Mouse (Mus musculus): ENCODE results near the gene Ppp1r13l. TPM values are rescaled to one million over a fixed set of nuclear protein-coding genes. Genes with fewer than 3 reads are reported as not detected.

Gene Ppp1r13l
- total RNA-seq (2023) = 3.0 and 3.8 TPM in 2 replicates

GRCm38 (mm10) chr7:19359299-19359891, at the start of gene Ppp1r13l, which contains the start of gene Cd3eap:
Gene Ppp1r13l, plus strand, starts transcription at chr7:19359749.
Gene Cd3eap, minus strand, starts transcription at chr7:19359483.

GRCm38 (mm10) chr7:19309884-19310641, 49.5 kb upstream of the Ppp1r13l start, which contains the start of gene Fosb:
Gene Fosb, minus strand, starts transcription at chr7:19310051.

GRCm38 (mm10) chr7:19344237-19344847, 15.2 kb upstream of the Ppp1r13l start, which contains the start of gene Ercc1:
Gene Ercc1, plus strand, starts transcription at chr7:19344778.

GRCm38 (mm10) chr7:19381377-19382165, 22.0 kb downstream of the Ppp1r13l start, which contains the start of gene Ercc2:
Gene Ercc2, plus strand, starts transcription at chr7:19382010.

GRCm38 (mm10) chr7:19403731-19404296, 44.3 kb downstream of the Ppp1r13l start, which contains the start of gene Klc3:
Gene Klc3, minus strand, starts transcription at chr7:19404104.

GRCm38 (mm10) chr7:19404476-19404875, 44.9 kb downstream of the Ppp1r13l start, which contains the start of gene Ckm:
Gene Ckm, plus strand, starts transcription at chr7:19404776.

Other genes with a start within 250 kb of the Ppp1r13l start
- gene Gm4969, start 241.4 kb upstream of the Ppp1r13l start, total RNA-seq (2023) = not detected in 2 replicates
- 10.8 and 13.2 TPM in 2 replicates for gene Fbxo46, start 239.9 kb upstream of the Ppp1r13l start, total RNA-seq (2023)
- 9.2 and 15.5 TPM in 2 replicates for gene Qpctl, start 210.5 kb upstream of the Ppp1r13l start, total RNA-seq (2023)
- 23.1 and 30.1 TPM in 2 replicates for gene Snrpd2, start 210.0 kb upstream of the Ppp1r13l start, total RNA-seq (2023)
- not detected in 2 replicates for gene Gipr, start 193.6 kb upstream of the Ppp1r13l start, total RNA-seq (2023)
- gene Eml2, start 183.3 kb upstream of the Ppp1r13l start, total RNA-seq (2023) = 66.7 and 67.7 TPM in 2 replicates
- 0.14 and 0.25 TPM in 2 replicates for gene Gpr4, start 147.2 kb upstream of the Ppp1r13l start, total RNA-seq (2023)
- gene Opa3, start 131.4 kb upstream of the Ppp1r13l start, total RNA-seq (2023) = 23.2 and 33.0 TPM in 2 replicates
- 743 and 770 TPM in 2 replicates for gene Vasp, start 87.9 kb upstream of the Ppp1r13l start, total RNA-seq (2023)
- gene Ppm1n, start 79.7 kb upstream of the Ppp1r13l start, total RNA-seq (2023) = 1.2 TPM in 2 replicates
- not detected in 2 replicates for gene Rtn2, start 77.1 kb upstream of the Ppp1r13l start, total RNA-seq (2023)
- 1,152 and 1,682 TPM in 2 replicates for gene Fosb, start 49.7 kb upstream of the Ppp1r13l start, total RNA-seq (2023)
- gene Ercc1, start 15.0 kb upstream of the Ppp1r13l start, total RNA-seq (2023) = 17.8 and 28.2 TPM in 2 replicates
- 5.3 TPM in 2 replicates for gene Cd3eap, start 266 bp upstream of the Ppp1r13l start, total RNA-seq (2023)
- 15.4 and 19.1 TPM in 2 replicates for gene Ercc2, start 22.3 kb downstream of the Ppp1r13l start, total RNA-seq (2023)
- 0.27 TPM in 1 of 2 replicates, not detected in the other for gene Klc3, start 44.4 kb downstream of the Ppp1r13l start, total RNA-seq (2023)
- 0.86 and 2.3 TPM in 2 replicates for gene Ckm, start 45.0 kb downstream of the Ppp1r13l start, total RNA-seq (2023)
- 29.7 and 32.2 TPM in 2 replicates for gene Mark4, start 99.1 kb downstream of the Ppp1r13l start, total RNA-seq (2023)
- 0.59 and 0.60 TPM in 2 replicates for gene Exoc3l2, start 103.6 kb downstream of the Ppp1r13l start, total RNA-seq (2023)
- gene Bloc1s3, start 148.6 kb downstream of the Ppp1r13l start, total RNA-seq (2023) = 9.0 and 9.5 TPM in 2 replicates
- 16.0 and 21.7 TPM in 2 replicates for gene Trappc6a, start 148.6 kb downstream of the Ppp1r13l start, total RNA-seq (2023)
- not detected in 2 replicates for gene Nkpd1, start 158.1 kb downstream of the Ppp1r13l start, total RNA-seq (2023)
- gene Ppp1r37, start 203.3 kb downstream of the Ppp1r13l start, total RNA-seq (2023) = 36.2 and 46.8 TPM in 2 replicates
- gene Zfp296, start 217.5 kb downstream of the Ppp1r13l start, total RNA-seq (2023) = 2.4 and 2.6 TPM in 2 replicates
- gene Gemin7, start 217.8 kb downstream of the Ppp1r13l start, total RNA-seq (2023) = 43.7 and 47.4 TPM in 2 replicates
- 42.9 and 53.0 TPM in 2 replicates for gene Clasrp, start 244.7 kb downstream of the Ppp1r13l start, total RNA-seq (2023)